Mouse (Mus musculus) gastrocnemius, postnatal 14 days (tissue): ENCODE results near the gene 3110082I17Rik. TPM values are rescaled to one million over a fixed set of nuclear protein-coding genes. Genes with fewer than 3 reads are reported as not detected.

Experiments
- DNase-seq: peaks from one replicate; pipeline ENCODE4 v3.0.0; 2021; ENCODE audit warnings: mixed read lengths
- intact Hi-C: fragments of 180-260 bp; cut with DNase I; formaldehyde crosslinking; loops from one replicate; pipeline ENCODE4 v1.15.1; 2025; ENCODE audit warnings: low total_unique reads
- total RNA-seq, 2 experiments: library from RNA; stranded (reverse); gene quantifications; 2 replicates each; pipeline ENCODE4 v1.2.3; 2021

Gene 3110082I17Rik
- total RNA-seq, 2 experiments from 2014 or later: 9.2 TPM

GRCm38 (mm10) chr5:139387329-139388194 lies 72.8 kb downstream of the 3110082I17Rik start:
- peak; percentile 48 for DNase-seq
- intact Hi-C loops: no loop called here

- intact Hi-C loops: no loop called here
- DNase-seq: no peak
Measured at GRCm38 (mm10) chr5:139386047-139386446, 74.3 kb downstream of the 3110082I17Rik start.

GRCm38 (mm10) chr5:139384531-139384930 lies 75.8 kb downstream of the 3110082I17Rik start:
- peak; percentile 53 for DNase-seq
- intact Hi-C loops: no loop called here

- intact Hi-C loops: no loop called here
- no peak for DNase-seq
Measured at GRCm38 (mm10) chr5:139383234-139383633, 77.1 kb downstream of the 3110082I17Rik start.

GRCm38 (mm10) chr5:139382760-139383159 lies 77.6 kb downstream of the 3110082I17Rik start:
- intact Hi-C loops: no loop called here
- DNase-seq: no peak

- intact Hi-C loops: no loop called here
Measured at GRCm38 (mm10) chr5:139381586-139382513, 78.5 kb downstream of the 3110082I17Rik start.

GRCm38 (mm10) chr5:139380385-139381248 lies 79.7 kb downstream of the 3110082I17Rik start:
- intact Hi-C loops: no loop called here

More at GRCm38 (mm10) chr5:139381586-139382513, 78.5 kb downstream of the 3110082I17Rik start:
- DNase-seq: no peak

GRCm38 (mm10) chr5:139379771-139380384 lies 80.4 kb downstream of the 3110082I17Rik start:
- intact Hi-C loops: no loop called here
- no peak for DNase-seq

More at GRCm38 (mm10) chr5:139380385-139381248, 79.7 kb downstream of the 3110082I17Rik start:
- peak; percentile 99 for DNase-seq

GRCm38 (mm10) chr5:139378986-139379629 lies 81.2 kb downstream of the 3110082I17Rik start:
- intact Hi-C loops: no loop called here
- peak; percentile 78 for DNase-seq

GRCm38 (mm10) chr5:139378271-139378556 lies 82.1 kb downstream of the 3110082I17Rik start:
- intact Hi-C loops: no loop called here
- DNase-seq: no peak

- intact Hi-C loops: no loop called here
- DNase-seq: peak; percentile 82
Measured at GRCm38 (mm10) chr5:139377468-139378270, 82.7 kb downstream of the 3110082I17Rik start, which contains the start of gene Gpr146. Gpr146 (plus strand) TSS chr5:139377697.

- DNase-seq: no peak
- intact Hi-C loops: no loop called here
Measured at GRCm38 (mm10) chr5:139374841-139375240, 85.5 kb downstream of the 3110082I17Rik start.

GRCm38 (mm10) chr5:139373889-139374444 lies 86.4 kb downstream of the 3110082I17Rik start:
- intact Hi-C loops: no loop called here

GRCm38 (mm10) chr5:139373126-139373525 lies 87.2 kb downstream of the 3110082I17Rik start:
- intact Hi-C loops: no loop called here
- no peak for DNase-seq

More at GRCm38 (mm10) chr5:139373889-139374444, 86.4 kb downstream of the 3110082I17Rik start:
- no peak for DNase-seq

- intact Hi-C loops: no loop called here
- peak; percentile 91 for DNase-seq
Measured at GRCm38 (mm10) chr5:139371631-139372401, 88.5 kb downstream of the 3110082I17Rik start.

- no peak for DNase-seq
- intact Hi-C loops: no loop called here
Measured at GRCm38 (mm10) chr5:139371118-139371517, 89.2 kb downstream of the 3110082I17Rik start.
